Mouse (Mus musculus) hindlimb bud, embryonic 11.5 days (tissue): ENCODE data around the gene Enox1.

ENCODE experiments used
- DNase-seq: peaks from one replicate; pipeline ENCODE4 v3.0.0-alpha.2; 2012; ENCODE audit warnings: low read depth, low spot score; ENCODE audit errors: extremely low spot score

Gene Enox1

DNA sequence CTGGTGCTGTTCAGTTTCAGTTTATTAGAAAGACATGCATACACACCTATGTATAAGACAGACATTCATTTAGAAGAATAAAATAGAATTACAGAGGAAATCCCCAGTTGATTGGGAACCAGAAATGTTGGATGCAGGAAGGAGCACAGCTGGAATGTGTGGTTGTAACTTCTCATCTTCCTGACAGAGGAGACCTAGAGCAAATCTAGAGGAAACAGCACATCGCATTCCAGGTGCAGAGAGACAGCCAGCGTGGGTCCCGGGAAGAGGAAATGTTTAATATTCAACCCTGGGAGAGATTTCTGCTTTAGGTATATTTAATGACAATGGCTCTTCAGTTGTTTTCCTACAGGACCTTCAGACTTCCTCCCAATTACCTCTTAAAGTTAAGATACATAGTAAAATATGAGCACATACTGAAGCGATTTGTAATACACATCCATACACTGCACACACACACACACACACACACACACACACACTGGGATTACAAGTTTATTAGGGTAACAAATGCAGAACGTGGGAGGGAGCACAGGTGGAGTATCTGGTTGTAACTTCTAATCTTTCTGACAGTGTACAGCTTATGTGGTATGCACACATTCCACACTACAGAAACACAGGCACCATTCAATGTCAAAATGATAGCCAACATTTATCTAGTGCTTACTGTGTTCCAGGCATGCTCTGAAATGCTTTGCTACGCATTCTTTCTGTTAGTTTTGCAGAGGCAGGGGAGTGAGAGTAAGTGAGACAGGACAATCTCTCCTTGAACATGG lies 405.4 kb downstream of the Enox1 start:
- DNase-seq = no peak

DNA sequence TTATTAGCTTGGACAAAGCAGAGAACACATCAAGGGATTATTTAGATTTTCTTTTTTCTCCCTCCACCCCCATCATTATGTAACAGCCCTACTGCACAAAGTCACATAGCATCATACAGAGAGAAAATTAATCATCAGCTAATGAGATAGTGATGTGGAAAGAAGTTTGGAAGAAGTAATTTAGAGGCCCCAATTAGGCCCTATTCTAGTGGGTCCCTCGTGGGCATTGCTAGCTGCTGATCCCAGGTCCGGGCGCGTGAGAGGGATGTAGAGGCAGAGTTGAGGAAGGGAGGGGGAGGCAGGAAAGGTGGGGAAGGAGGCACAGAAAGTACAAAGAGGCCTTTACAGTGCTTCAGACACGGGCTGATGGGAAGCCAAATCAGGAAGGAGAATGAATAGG lies 407.4 kb downstream of the Enox1 start:
- no peak for DNase-seq

DNA sequence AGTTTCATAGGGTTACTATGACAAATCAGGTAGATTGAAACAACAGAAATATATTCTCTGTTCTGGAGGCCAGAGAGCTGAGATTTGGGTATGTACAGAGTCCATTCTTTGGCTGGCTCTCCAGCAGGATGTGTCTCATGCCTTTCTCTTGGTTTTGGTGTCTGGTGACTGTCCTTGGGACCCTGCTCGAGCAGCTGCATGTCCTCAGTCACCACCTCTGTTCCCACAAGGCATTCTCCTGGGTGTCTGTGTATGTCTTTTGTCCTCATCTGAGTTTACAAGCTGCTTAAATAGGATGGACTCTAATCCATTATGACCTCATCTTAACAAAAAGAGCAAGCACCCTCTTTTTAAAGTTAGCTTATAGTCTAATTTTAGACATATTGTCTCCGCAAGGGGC lies 410.6 kb downstream of the Enox1 start:
- no peak for DNase-seq

DNA sequence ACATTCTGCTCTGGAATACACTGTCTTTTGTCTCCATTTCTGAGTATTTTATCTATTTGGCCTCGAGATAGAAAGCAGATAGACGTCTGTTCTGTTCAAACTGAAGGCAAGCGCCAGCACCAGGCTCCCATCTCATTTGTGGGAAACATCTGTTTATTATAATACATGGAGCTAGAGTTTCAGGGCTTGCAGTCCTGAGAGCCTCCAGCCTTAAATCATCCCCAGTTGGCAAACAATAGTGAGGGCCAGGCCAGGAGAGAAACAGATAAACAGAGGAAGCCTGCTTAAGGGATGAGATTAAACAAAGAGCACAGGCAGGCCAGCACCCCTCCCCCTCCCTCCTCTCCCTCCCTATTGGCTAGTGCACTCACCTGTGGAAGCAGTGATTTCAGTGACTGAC lies 417.9 kb downstream of the Enox1 start:
- DNase-seq = no peak

DNA sequence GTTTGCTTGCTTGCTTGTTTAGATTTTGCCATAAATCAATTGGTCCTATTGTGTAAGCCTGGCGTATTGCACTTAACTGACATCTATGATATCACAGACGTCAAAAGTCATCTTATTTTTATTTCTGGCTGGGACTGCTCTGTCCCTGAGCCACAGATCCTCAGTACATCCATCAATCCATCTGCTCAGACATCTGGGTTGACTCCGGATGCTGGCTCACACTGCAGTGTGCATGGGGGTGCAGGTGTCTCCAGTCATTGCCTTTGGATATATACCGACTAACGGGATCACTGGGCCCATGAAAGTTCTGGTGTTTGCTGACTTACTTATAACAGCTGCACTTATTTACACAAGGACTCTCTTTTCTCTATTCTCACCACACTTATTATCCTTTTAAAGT lies 419.8 kb downstream of the Enox1 start:
- no peak for DNase-seq

DNA sequence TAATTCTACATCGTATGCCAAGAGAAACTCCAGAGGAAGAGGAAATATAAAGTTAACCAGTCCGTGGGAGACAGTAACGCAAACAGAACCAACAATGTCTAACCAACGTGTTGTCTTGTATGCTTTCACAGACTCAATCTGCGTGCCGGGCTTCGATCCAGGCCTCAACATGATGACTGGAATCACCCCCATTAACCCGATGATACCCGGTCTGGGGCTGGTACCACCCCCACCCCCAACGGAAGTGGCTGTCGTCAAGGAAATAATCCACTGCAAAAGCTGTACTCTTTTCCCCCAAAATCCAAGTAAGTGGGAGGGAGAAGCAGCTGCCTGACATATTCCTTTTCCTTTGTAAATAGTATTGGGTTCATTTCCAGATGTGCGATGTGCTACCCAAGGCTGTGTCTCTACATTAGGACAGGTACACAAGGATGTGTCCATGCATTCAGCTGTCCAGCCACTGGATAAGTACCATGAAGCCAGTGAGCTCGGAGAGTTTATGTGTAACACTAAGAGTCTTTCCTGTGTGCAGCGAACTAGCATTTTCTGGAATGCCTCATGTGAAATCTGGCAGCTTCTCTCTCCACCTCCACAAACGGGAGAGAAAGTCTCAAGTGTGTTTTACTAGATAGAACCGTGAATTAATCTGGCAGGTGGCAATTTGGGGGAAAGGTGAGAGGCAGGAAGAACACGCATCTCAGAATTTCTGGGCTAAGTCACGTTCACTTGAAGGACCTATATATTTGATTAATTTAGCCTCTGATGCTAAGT lies 421.1 kb downstream of the Enox1 start:
- DNase-seq = no peak

DNA sequence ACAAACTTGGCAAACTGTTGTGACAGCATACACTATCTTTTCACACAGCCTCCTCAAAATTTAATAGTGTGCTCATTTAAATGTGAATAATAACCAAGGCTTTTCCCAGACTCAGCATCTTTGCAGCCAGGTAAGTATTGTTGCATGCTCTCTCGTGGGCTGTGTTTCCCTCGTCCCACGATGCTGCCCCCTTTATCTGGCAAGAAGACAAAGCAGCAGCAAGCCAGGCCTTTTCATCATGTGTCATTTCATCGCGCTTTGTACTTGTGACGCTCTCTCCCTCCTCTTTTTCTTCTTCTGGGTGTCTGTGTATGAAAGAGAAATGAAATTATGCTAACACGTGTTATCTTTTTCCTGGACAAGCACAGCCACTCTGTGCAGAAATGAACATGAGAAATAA lies 421.8 kb downstream of the Enox1 start:
- no peak for DNase-seq

DNA sequence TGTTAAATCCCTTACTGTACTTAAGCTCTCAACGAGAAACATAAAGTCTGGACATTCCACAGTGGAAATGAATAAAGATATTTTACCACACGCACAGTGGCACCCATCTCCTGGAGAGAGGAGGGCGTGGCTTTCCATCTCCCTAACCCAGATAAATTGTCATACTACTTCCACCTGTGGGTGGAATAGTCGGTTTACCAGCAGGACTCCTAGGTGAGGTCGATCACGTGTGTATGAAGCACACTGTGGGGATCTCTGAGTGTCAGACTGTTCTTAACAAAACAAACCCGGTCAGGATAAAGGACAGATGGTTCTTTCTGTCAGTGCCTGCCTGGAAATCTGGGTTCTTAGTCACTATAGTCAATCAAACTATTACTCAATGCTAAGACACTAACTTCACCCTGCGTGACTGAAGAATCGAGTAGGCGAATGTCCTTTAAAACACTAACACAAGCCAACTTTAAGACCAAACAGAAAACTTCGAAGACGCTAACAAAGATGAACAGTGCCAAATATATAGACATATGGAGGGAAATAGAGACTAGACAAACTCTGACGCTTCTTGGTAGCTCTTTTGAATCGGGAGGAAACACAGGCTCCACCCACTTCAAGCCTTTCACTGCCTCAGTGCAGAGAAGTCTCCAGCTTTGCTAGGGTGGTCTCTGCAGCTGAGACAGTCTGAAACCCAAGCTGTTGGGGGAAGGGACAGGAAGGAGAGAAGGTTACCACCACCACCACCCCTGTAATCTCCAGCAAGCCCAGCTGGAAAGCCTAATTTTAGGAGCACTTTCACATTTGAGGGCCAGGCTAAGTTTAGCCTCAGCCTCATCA lies 423.8 kb downstream of the Enox1 start:
- DNase-seq = no peak

DNA sequence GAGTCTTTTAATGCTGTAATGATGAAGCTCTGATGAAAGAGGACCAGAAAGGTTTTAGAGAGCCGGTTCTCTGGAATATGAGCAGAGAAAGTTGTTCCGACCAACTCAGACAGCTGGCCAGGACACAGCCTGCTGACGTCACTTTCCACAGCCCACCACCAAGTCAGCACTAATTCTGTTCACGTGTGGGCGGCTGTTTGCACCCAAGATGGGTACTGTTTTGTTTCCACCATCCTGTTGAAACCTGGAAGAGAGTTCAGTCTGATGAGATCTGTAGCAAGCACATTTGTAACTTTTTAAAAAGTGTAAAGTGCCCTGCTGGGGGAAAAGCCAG lies 424.3 kb downstream of the Enox1 start:
- no peak for DNase-seq

DNA sequence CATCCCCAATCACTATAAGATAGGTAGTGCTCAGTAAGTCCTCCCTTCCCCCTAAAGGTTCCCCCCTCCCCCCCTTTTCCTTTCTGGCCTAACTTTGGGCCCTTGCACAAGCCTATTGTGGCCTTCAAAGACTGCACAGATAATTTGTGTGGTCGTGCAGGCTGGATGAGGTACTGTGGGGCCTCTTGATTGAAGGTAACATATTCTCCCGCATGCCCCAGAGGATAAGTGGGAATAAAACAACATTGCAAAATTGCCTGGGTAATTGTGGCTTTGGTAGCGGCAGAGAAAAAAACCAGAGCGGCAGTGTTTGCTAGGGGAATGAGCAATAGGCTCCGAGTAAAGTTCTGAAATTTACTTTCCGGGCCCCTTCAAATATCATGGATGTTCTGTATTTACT lies 425.1 kb downstream of the Enox1 start:
- no peak for DNase-seq

DNA sequence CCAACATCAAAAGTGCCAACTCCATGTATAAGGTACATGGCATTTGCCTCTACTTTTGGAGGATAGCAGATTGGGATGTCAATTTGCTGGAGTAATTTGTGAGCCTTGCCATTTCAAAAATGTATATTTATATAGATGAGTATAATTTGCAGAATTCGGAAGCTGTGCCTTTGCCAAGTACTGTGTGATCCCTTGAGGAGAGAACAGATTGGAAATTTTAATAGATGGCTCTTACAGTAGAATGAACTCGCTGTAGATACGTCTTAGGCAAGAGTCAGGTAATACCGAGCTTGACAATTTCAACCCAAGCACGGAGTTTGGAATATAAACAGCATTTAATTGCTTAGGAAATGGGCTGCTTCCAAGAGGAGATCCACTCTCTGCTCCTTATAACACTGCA lies 427.9 kb downstream of the Enox1 start:
- no peak for DNase-seq

DNA sequence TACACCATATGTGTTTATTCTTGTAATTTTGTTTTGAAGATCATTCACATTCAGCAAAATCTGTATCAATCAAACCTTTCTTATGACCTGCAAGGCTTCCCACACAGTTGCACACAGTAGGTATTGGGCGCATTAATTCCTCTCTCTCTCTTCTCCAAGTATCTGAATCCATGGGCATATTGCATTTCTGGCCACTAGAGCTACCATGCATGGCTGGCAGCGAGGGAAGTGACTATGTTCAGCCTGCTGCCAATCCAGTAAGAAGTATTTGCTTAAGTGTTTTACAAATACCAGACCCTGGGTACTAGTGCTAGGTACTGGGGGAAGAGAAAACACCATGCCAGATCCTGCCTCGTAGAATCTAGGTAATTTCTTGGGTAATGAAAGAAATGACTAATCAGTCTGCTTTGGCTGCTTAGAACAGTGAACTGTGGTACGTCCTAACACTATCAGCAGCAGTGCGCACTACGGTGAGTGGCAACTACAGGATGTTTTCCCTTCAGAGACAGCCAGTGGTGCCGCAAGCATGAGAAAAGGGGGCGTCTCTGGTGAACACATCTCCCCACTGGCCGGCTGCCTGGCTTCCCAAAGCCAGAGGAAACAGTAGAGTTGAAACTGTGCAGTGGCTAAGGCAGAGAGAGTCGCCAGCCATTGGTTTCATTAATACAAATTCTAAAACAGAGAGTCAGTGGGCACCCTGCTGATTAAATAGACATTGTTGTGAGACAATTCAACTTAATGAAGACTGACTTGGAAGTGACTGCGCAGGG lies 428.7 kb downstream of the Enox1 start:
- no peak for DNase-seq

DNA sequence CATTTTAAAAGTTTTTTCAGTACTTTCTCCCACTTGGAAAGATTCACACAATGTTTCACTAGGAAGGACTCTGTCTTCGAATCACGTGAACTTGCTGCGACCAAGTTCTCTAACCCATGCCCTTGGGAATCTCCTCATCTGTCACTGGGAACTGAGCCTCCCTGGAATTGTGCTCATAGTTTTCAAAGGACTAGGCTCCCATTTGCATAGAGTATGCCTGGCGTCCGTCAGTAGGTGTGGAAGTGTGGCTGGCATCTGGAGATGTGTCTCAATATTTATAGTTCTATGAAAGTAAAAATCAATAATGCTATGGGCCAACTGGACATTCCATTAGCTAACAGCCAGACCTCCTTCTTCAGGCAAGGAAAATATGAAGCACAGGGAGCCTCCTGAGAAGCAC lies 429.5 kb downstream of the Enox1 start:
- DNase-seq = no peak

DNA sequence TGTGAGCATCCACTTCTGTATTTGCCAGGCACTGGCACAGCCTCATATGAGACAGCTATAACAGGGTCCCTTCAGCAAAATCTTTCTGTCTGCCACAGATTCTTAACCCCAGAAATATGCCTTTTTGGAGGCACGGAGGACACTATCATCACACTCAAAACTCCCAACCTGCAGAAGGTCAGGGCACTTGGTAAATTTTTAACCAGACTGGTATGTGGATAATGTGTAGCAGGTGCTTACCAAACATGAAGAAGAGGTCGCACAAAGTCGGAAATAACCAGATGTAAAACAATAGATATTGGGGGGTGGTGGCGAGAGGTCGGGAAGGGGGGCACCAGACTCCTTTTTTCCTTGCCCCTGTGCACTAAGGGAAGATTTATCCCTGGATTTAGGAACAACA lies 430.6 kb downstream of the Enox1 start:
- no peak for DNase-seq

DNA sequence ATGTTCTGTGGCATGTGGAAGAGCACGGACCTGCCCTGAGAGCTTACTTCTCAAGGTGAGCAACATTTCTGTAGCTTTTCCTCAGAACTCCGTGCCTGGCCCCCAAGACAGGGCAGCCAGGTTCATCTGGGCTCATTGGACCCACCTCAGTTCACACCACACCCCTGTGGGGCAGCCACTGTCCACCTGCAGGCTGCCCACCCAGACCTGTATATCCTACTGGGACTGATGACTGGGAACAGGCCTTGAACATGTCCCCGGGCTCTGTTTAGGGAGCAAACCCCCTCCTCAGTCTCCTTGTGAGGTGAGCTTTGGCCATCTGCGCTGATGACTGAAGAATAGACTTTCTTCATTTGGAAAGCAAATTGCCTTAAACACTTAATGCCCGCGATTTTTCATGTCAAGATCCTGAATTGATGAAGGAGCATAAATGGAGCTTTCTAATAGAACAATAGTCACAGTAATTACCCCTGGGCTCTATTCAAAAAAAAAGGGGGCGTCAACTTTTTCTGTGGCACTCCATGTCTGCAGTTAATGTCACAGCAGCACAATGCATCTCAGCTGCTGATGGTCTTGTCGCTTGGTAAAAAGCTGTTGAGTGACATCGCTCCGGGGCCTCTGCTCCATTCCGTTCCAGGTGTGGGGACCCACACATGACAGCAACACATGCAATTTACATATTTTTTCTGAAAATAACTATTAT lies 436.7 kb downstream of the Enox1 start:
- no peak for DNase-seq

DNA sequence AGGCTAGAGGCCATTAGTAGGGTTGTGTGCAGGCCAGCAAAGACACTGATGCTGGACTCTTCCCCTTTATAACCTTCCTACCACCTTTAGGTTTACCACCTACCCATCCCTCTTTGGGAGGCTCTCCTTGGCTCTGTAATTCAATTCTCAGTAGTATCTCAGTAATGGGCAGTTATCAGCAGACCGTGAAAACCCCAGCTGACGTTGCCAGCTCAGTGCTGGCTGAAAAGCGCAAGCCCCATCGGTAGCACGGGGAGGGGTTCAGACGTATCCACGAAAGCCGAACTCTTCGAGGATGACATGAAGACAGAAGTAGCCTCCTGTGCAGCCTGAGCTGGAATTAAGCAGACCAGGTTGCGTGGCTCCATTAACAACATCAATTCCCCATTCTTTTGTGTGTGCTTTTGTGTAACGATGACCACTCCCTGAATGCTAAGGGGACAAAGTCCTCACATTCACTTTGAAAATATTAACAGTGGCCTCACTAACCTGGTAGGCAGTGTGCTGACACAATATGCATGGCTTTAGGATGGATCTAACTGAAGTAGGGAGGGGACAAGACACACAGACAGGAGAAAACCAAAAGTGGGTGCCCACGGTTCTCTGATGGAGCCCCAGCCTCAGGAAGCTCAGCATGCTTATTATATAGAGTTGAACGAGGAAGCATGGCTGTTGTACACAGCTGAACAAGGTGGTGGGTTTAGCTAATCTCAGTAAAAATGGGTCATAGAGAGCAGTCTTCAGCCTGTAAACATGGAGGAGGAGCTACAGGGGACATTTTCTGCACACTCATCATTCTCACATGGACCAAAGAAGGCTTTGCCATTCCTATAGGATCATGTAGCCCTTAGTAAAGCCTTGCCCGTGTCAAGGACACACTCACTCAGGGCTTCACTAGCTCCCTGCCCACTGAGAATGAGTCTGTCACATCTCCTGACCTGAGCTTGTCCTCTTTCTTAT lies 439.9 kb downstream of the Enox1 start:
- DNase-seq = no peak

DNA sequence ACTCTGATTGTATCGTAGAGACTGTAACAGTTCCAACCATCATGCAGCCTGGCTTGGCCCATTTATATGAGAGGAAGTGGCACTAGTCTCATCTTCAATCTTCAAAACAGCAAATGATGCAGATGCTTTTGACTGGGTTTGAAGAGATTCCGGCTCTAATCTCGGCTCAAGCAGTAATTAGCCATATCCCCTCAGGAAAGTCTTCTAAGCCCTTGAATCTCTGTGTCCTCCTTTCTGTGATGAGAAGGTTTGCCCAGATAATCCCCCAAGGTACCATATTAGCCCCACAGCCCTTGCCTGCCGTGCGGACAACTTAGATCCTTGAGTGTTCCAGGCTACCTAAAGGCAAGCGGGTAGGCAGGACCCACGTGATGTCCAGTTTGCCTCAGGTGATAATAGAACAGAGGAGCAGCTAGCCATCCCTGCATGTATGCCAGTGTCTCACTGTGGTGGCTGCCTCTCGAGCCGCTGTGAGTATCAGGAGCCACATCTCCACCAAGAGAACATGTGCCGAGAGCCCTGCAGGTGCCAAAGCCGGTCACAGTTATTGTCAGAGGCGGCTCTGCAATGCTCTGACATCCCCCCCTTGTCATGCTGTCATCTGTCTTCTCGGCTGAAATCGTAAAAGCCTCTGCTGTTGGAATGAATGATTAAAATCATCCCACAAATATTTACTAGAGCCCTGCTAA lies 442.6 kb downstream of the Enox1 start:
- no peak for DNase-seq

DNA sequence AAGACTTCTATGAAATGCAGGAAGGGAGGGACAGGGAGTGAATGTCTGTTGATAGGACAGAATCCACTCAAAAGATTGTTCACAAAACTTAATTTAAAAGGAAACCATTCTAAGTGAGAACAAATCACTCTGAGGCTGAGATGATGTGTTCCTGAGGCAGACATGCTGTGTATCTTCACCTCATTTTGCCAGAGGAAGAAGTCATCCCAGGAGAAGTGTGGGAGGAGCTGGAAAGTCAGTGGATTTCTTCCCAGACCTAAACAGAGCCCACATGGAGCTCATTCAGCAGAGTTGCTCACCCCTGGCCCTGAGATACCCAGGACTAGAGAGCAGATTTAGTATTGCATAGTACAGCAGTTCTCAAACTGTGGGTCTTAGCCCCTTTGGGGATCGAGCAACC lies 444.2 kb downstream of the Enox1 start:
- DNase-seq = no peak

DNA sequence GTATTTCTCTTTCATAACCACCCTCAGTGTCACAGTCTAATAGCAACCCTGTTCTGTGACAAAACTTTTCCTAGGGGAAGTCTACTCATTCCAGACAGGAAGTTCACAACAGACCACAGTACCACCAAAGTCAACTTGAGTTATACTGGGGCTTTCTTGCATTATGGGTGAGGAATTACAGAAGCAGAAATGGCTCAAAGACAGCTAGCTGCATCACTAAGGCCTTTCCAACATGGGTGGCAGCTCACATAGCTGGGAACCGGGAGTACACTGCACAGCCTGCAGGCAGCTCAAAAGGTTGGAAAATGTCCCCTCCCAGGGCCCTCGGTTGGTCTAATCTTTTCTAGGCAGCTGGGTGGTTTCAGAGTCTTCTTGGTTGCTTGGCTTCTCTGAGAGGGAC lies 444.9 kb downstream of the Enox1 start:
- no peak for DNase-seq
